Mouse (Mus musculus) neural tube, embryonic 11.5 days (tissue): ENCODE results near the gene Abcc2. TPM values are rescaled to one million over a fixed set of nuclear protein-coding genes. Genes with fewer than 3 reads are reported as not detected.
A peak's percentile ranks its signal among the peaks of the same experiment; 100 is the strongest.

ENCODE experiments used
- ATAC-seq: fragments of 200-750 bp; cut with Nextera tagmentation; 2 replicates; pipeline ENCODE4 v1.8.0; 2017; ENCODE audit warnings: moderate number of reproducible peaks, mild to moderate bottlenecking, moderate TSS enrichment, moderate library complexity; ENCODE audit not compliant: insufficient read depth, low FRiP score, low TSS enrichment
- DNase-seq: peaks from one replicate; pipeline ENCODE4 v3.0.0-alpha.2; 2015; ENCODE audit warnings: low spot score
- H3K27ac ChIP-seq: fragments of 300-500 bp; sonication (generic); 2 replicates; pipeline ENCODE4 v1.5.1; 2014; ENCODE audit warnings: low read depth, mild to moderate bottlenecking, low read length
- H3K27me3 ChIP-seq: fragments of 300-500 bp; sonication (generic); 2 replicates; pipeline ENCODE4 v1.6.1; 2014; ENCODE audit warnings: mild to moderate bottlenecking, low read length, mixed read lengths; ENCODE audit not compliant: control insufficient read depth, insufficient read depth
- H3K36me3 ChIP-seq: fragments of 300-500 bp; sonication (generic); 2 replicates; pipeline ENCODE4 v1.6.1; 2014; ENCODE audit warnings: mild to moderate bottlenecking, low read length, moderate library complexity, mixed read lengths; ENCODE audit not compliant: control insufficient read depth, insufficient read depth
- H3K4me1 ChIP-seq: fragments of 300-500 bp; sonication (generic); 2 replicates; pipeline ENCODE4 v1.6.1; 2014; ENCODE audit warnings: low read length, mixed read lengths; ENCODE audit not compliant: control insufficient read depth, insufficient read depth
- H3K4me2 ChIP-seq: fragments of 300-500 bp; sonication (generic); 2 replicates; pipeline ENCODE4 v1.6.1; 2014; ENCODE audit warnings: low read depth, mild to moderate bottlenecking, moderate library complexity
- H3K4me3 ChIP-seq: fragments of 300-500 bp; sonication (generic); 2 replicates; pipeline ENCODE4 v1.5.1; 2014; ENCODE audit warnings: low read depth, low read length
- H3K9ac ChIP-seq: fragments of 300-500 bp; sonication (generic); 2 replicates; pipeline ENCODE4 v1.6.1; 2014; ENCODE audit warnings: mild to moderate bottlenecking, low read length
- H3K9me3 ChIP-seq: fragments of 300-500 bp; sonication (generic); 2 replicates; pipeline ENCODE4 v1.6.1; 2016; ENCODE audit warnings: low read length; ENCODE audit not compliant: control insufficient read depth
- WGBS: fragments of 180-500 bp; shearing (Covaris S2); extraction: QIAGEN DNeasy Blood & Tissue Kit; methylation state at CpG from one replicate; pipeline ENCODE4 v1.1.7; 2014; 5-methylcytosine and 5-hydroxymethylcytosine counted together
- polyA plus RNA-seq: library from polyadenylated mRNA; unstranded; fragments of >200 nt; fragmentation: Nextera tagmentation; extraction: Ambion mirVana; gene quantifications from 2 replicates; pipeline ENCODE4 v1.2.1, GENCODE M21; 2014

Abcc2 gene
- 0.16 TPM in 1 of 2 replicates, not detected in the other for polyA plus RNA-seq

GRCm38 (mm10) chr19:43781980-43782379 is at the start of gene Abcc2:
Gene Abcc2, plus strand, starts transcription at chr19:43782192.
- DNase-seq (no peak), ATAC-seq (no peak)
- no peaks in the 10 kb centered on the region for H3K9me3 ChIP-seq
- no peak within 1 kb of the TSS for H3K27ac ChIP-seq
- WGBS, result 79% methylated on average over 3 of the region's 3 CpGs
- H3K4me3 ChIP-seq, result no peak within 1 kb of the TSS
- H3K4me2 ChIP-seq, result no peak within 1 kb of the TSS
- H3K4me1 ChIP-seq, result no peaks in the 10 kb centered on the region
- no peak within 1 kb of the TSS for H3K9ac ChIP-seq
- no peaks in the 10 kb centered on the region for H3K27me3 ChIP-seq
- H3K36me3 ChIP-seq, result no peaks in the 10 kb centered on the region

- no peak overlapping the region for H3K4me3 ChIP-seq
- H3K27me3 ChIP-seq, result no peaks in the 10 kb centered on the region
- H3K36me3 ChIP-seq, result peaks cover 10% of the 10 kb centered on the region
- no peak overlapping the region for H3K27ac ChIP-seq
- 93% methylated on average over 10 of the region's 10 CpGs for WGBS
- H3K4me2 ChIP-seq, result no peak overlapping the region
- ATAC-seq (no peak), DNase-seq (no peak)
- H3K9ac ChIP-seq, result no peak overlapping the region
- H3K9me3 ChIP-seq, result no peaks in the 10 kb centered on the region
- H3K4me1 ChIP-seq, result no peaks in the 10 kb centered on the region
Observed at GRCm38 (mm10) chr19:43738409-43738808, 43.6 kb upstream of the Abcc2 start.

GRCm38 (mm10) chr19:43743401-43743800 is 38.6 kb upstream of the Abcc2 start:
- no peaks in the 10 kb centered on the region for H3K27me3 ChIP-seq
- peaks cover 11% of the 10 kb centered on the region for H3K36me3 ChIP-seq
- H3K27ac ChIP-seq, result no peak overlapping the region
- no peaks in the 10 kb centered on the region for H3K9me3 ChIP-seq
- no peaks in the 10 kb centered on the region for H3K4me1 ChIP-seq
- WGBS, result 94% methylated on average over 7 of the region's 7 CpGs
- ATAC-seq, result no peak
- no peak overlapping the region for H3K9ac ChIP-seq
- no peak overlapping the region for H3K4me2 ChIP-seq
- H3K4me3 ChIP-seq, result no peak overlapping the region
- DNase-seq, result no peak

GRCm38 (mm10) chr19:43745740-43746139 is 36.3 kb upstream of the Abcc2 start:
- WGBS, result 90% methylated on average over 3 of the region's 3 CpGs
- peaks cover 13% of the 10 kb centered on the region for H3K36me3 ChIP-seq

GRCm38 (mm10) chr19:43747877-43748276 is 34.1 kb upstream of the Abcc2 start:
- DNase-seq (no peak), ATAC-seq (no peak)
- H3K27me3 ChIP-seq, result no peaks in the 10 kb centered on the region
- no peaks in the 10 kb centered on the region for H3K4me1 ChIP-seq
- H3K4me3 ChIP-seq, result no peak overlapping the region
- 96% methylated on average over 4 of the region's 4 CpGs for WGBS
- no peak overlapping the region for H3K27ac ChIP-seq
- no peak overlapping the region for H3K9ac ChIP-seq
- H3K4me2 ChIP-seq, result no peak overlapping the region
- no peaks in the 10 kb centered on the region for H3K9me3 ChIP-seq
- H3K36me3 ChIP-seq, result peaks cover 9% of the 10 kb centered on the region

More at GRCm38 (mm10) chr19:43745740-43746139, 36.3 kb upstream of the Abcc2 start:
- H3K27me3 ChIP-seq, result no peaks in the 10 kb centered on the region
- no peaks in the 10 kb centered on the region for H3K4me1 ChIP-seq
- no peaks in the 10 kb centered on the region for H3K9me3 ChIP-seq
- H3K4me2 ChIP-seq, result no peak overlapping the region
- no peak overlapping the region for H3K9ac ChIP-seq
- ATAC-seq (no peak), DNase-seq (no peak)
- H3K27ac ChIP-seq, result no peak overlapping the region
- H3K4me3 ChIP-seq, result no peak overlapping the region

- no peak overlapping the region for H3K27ac ChIP-seq
- H3K9me3 ChIP-seq, result no peaks in the 10 kb centered on the region
- H3K9ac ChIP-seq, result no peak overlapping the region
- no peak for ATAC-seq
- H3K4me3 ChIP-seq, result no peak overlapping the region
- no peak overlapping the region for H3K4me2 ChIP-seq
- no peak for DNase-seq
- H3K4me1 ChIP-seq, result no peaks in the 10 kb centered on the region
- peaks cover 7% of the 10 kb centered on the region for H3K36me3 ChIP-seq
- no peaks in the 10 kb centered on the region for H3K27me3 ChIP-seq
- WGBS, result 92% methylated on average over 2 of the region's 2 CpGs
Observed at GRCm38 (mm10) chr19:43750008-43750407, 32.0 kb upstream of the Abcc2 start.

GRCm38 (mm10) chr19:43752489-43753225 is 29.3 kb upstream of the Abcc2 start, which contains the start of the genes Cutc and Cox15:
Gene Cutc, plus strand, starts transcription at chr19:43752996.
Gene Cox15, minus strand, starts transcription at chr19:43753000.
- Histone ChIP-seq H3K4me3 (peak within 1 kb of the TSS; percentile 68), H3K4me1 (no peaks in the 10 kb centered on the region), H3K27ac (peak within 1 kb of the TSS; percentile 81), H3K4me2 (peak within 1 kb of the TSS; percentile 70), H3K27me3 (no peaks in the 10 kb centered on the region), H3K9me3 (no peaks in the 10 kb centered on the region), H3K9ac (peak within 1 kb of the TSS; percentile 75), H3K36me3 (peaks cover 6% of the 10 kb centered on the region)
- WGBS, result under 1% methylated on average over 62 of the region's 62 CpGs
- ATAC-seq, result peak; percentile 93
- DNase-seq, result peak; percentile 97

- peak overlapping the region; percentile 75 for H3K9ac ChIP-seq
- ATAC-seq (peak; percentile 94), DNase-seq (peak; percentile 86)
- H3K27ac ChIP-seq, result peak overlapping the region; percentile 81
- H3K4me2 ChIP-seq, result peak overlapping the region; percentile 70
- no peaks in the 10 kb centered on the region for H3K9me3 ChIP-seq
- H3K4me1 ChIP-seq, result no peaks in the 10 kb centered on the region
- peak overlapping the region; percentile 68 for H3K4me3 ChIP-seq
- no peaks in the 10 kb centered on the region for H3K27me3 ChIP-seq
- peaks cover 3% of the 10 kb centered on the region; the same call in 1 of the 2 replicates for H3K36me3 ChIP-seq
- WGBS, result under 1% methylated on average over 24 of the region's 24 CpGs
Observed at GRCm38 (mm10) chr19:43753226-43753835, 28.7 kb upstream of the Abcc2 start.
